Mouse (Mus musculus): ENCODE data around the gene Kpna1.

The Kpna1 gene

DNA sequence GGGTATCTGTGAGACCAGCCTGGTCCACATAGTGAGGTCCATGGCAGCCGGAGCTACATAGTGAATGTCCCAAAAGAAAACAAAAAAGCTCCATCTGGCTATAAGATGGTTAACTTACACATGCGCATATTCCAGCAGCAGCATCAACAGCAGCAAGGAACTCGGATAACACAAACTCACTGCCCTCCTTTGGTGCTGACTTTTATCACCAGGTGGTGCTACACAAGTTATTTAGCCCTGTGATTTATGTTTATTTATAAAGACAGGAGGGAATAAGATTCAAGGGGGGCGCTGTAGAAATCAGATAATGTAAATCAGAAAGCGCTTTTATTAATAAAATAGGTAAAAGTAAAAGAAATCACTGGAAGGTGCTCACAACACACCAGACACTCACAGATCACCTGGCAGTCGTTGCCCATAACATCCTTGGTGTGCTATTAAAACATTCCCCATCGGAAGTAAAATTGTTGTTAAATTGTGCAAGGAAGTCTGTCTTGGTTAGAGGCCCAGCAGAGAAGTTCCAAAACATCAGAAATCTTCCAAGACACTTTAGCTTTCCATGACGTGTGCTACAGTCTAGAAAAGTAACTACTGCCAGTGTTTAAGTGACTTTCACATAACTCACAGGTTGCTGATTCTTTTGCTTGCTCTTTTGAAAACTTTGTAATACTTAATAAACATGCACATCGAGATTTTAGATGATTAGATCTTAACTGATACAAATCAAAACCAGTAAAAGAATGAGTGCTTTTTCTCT lies 91.4 kb downstream of the Kpna1 start:
- DNase-seq (ENCODE audit: low spot score in 2 of 2): no peak

DNA sequence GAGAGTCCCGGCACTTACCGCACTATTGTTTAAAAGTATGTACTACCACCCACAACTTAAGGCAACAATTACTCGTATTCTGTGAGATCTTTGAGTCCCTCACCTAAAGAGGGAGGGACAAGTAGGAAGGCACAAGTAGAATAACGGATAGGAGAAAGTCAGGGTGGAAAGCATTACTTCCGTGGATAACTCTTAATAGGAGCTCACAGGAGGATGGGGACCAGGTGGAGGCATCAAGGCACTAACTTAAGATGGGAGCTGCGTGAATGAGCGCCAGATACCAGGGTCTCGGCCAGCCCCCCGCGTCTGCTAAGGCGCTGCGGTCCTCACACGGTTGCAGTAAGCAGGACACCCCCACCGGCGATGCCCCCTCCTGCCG lies 92.5 kb downstream of the Kpna1 start:
- DNase-seq (ENCODE audit: low spot score in 2 of 2): peak in 1 of 2 experiments; percentile 9

DNA sequence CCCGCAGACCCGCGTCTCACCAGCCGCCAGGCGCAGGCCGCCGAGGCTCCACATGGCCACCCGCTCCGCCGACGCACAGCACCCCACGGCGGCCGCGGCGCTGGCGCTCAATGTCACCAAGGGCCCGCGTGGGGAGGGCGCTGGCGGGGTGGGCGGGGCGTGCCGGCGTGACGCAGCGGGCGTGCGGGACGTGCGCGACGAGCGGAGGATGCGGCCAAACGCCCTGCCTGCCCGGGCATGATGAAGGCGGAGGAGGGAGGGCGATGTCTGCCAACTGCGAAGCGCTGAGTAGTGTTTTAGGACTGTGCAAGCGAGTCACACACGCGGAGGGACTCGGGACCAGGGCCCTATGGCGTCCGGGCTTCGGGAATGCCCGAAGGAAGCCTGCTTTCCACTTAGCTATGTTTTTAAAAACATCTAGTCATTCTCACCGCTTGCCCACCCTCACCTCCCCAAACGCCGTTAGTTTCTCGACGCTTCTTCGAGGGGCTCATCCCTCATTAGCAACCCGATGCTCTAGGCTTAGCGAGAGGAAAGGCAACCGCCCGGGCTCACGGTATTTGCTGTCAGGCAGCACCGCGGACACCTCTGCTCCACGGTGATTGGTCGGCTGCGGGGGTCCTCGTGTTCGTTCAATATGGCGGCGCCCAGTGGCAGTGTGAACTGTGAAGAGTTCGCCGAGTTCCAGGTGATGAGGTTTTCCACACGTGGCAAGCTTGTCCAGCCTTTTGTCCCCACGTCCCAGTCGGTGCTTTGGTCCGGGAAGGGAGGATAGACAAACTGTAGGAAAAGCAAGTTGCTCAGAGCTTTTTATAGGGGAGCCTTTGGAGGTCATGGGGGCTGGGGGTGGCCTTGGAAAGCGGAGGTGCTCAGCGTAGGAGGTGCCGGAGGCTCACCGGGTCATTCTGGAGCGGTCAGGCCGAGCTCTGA lies 93.2 kb downstream of the Kpna1 start, which contains the start of the genes Fam162a and Ccdc58:
TSS of gene Fam162a (minus strand) at position 145 of the 930 bp plus-strand sequence.
TSS of gene Ccdc58 (plus strand) at position 236 of the 930 bp plus-strand sequence.
- peak; percentile 93 to 94 for DNase-seq (ENCODE audit: low spot score in 2 of 2)

DNA sequence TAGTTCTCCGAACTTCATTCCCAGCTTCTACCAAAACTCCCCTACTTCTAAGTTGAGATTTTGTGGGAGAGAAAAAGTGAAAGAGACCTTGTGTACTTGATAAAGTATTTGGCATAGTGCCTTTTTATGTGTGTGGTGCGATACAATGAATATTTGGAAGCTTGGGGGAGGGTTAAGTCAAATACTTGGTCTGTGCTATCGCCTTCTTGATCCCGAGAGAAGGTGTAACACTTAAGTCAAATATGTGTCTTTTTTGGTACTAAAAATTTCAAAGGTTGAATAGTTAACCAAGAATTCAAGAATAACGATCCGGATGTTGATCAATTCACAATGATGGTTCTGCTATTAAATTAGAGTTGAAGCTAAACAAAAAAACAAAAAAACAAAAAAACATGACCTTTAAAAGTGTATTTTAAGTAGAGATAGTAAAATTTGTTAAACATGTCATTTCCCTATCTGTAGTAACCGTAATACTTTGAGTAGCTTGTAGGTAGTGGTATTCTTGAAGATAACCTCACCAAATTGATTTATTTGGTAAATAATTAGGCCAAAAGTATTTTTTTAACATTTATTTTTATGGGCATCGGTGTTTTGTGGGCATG lies 94.0 kb downstream of the Kpna1 start:
- DNase-seq (ENCODE audit: low spot score in 2 of 2): no peak

DNA sequence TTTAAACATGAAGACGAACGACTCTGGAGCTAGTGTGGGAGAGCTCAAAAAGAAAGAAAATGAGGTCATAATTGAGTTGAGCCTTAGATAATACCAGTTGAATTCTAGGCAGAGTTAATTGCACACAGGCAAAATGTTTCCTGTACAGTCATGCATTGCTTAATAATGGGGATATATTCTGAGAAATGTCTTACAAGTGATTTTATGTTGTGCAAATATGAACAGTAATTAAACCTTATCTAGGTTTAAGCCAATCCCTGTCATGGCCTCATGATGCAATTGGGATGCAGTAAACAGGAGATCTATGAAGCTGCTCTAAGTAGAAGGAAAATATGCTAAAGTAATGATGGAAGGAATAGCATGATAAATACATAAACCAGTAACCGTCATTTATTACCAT lies 96.2 kb downstream of the Kpna1 start:
- DNase-seq (ENCODE audit: low spot score in 2 of 2): no peak

DNA sequence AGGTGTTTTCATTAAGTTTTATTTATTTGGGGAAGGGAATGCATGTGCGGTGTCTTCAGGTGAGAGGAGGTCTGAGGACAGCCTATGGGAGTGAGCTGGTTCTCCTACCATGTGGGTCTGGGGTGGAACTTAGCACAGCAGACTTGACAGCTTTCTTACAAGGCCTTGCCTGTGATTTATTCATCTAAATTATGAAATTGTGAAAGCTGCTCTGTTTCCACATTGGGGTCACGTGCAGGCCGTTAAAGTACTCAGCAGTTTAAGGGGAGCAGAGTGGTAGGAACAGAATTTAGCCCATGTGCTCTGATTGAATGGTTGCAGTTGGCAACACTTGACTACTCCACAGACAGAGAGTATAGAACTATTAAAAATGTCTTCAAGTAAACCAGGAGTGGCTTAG lies 101.4 kb downstream of the Kpna1 start:
- no peak for DNase-seq (ENCODE audit: low spot score in 2 of 2)

Data from right cerebral cortex, adult 2 months (tissue).